Mouse (Mus musculus) thymus, adult 2 months (tissue): ENCODE data around the gene Pxn. TPM values are rescaled to one million over a fixed set of nuclear protein-coding genes. Genes with fewer than 3 reads are reported as not detected.
"Not testable (repeated sequence)": the region's sequence is repeated elsewhere in the genome, so short reads cannot be mapped to it uniquely, and the experiment has no call there.

Experiments used
- DNase-seq: peaks from one replicate; pipeline ENCODE4 v3.0.0; 2021
- H3K27ac ChIP-seq: fragments of 200-500 bp; 2 replicates; pipeline ENCODE4 v1.5.1; 2012; ENCODE audit warnings: low read length, control low read depth; ENCODE audit not compliant: control insufficient read depth, insufficient read depth
- H3K27me3 ChIP-seq: fragments of 200-500 bp; 2 replicates; pipeline ENCODE4 v1.6.1; 2012; ENCODE audit warnings: mild to moderate bottlenecking, low read length, moderate library complexity, mixed read lengths; ENCODE audit not compliant: control insufficient read depth, insufficient read depth
- H3K36me3 ChIP-seq: fragments of 200-500 bp; 2 replicates; pipeline ENCODE4 v1.6.1; 2012; ENCODE audit warnings: mild to moderate bottlenecking, low read length, moderate library complexity; ENCODE audit not compliant: control insufficient read depth, insufficient read depth
- H3K4me1 ChIP-seq: fragments of 200-500 bp; replicated peaks from 2 replicates; pipeline ENCODE4 v1.6.1; 2012; ENCODE audit warnings: low read length; ENCODE audit not compliant: control insufficient read depth, insufficient read depth
- H3K4me3 ChIP-seq: fragments of 200-500 bp; 2 replicates; pipeline ENCODE4 v1.5.1; 2012; ENCODE audit warnings: mild to moderate bottlenecking, low read length, control low read depth, moderate library complexity; ENCODE audit not compliant: control insufficient read depth, insufficient read depth
- CTCF ChIP-seq: fragments of 200-500 bp; IDR thresholded peaks from 2 replicates; pipeline ENCODE4 v1.5.1; 2012; ENCODE audit warnings: mild to moderate bottlenecking, control low read depth, low read length, moderate library complexity, borderline replicate concordance; ENCODE audit not compliant: control insufficient read depth, poor library complexity, insufficient read depth; ENCODE audit errors: extremely low read depth
- POLR2A ChIP-seq: fragments of 200-500 bp; IDR thresholded peaks from 2 replicates; pipeline ENCODE4 v1.6.1; 2012; ENCODE audit warnings: mild to moderate bottlenecking, low read length, control low read depth, moderate library complexity; ENCODE audit not compliant: control insufficient read depth, poor library complexity, insufficient read depth; ENCODE audit errors: extremely low read depth
- WGBS: fragments of 180-500 bp; shearing (Covaris S2); methylation state at CpG from one replicate; pipeline ENCODE4 v1.1.7; 2018; 5-methylcytosine and 5-hydroxymethylcytosine counted together
- polyA plus RNA-seq: library from polyadenylated mRNA; depleted of rRNA; stranded (reverse); fragments of >200 nt; gene quantifications from 2 replicates; pipeline ENCODE4 v1.2.3, GENCODE M21; 2012

Pxn gene
- polyA plus RNA-seq, 1 experiment: 161 TPM

- H3K27ac ChIP-seq: peak overlapping the region; percentile 23; the same call in 1 of the 2 replicates
- H3K4me1 ChIP-seq: peaks cover 58% of the 10 kb centered on the region
- WGBS: 67% methylated on average over 20 of the region's 20 CpGs
- H3K36me3 ChIP-seq: no peaks in the 10 kb centered on the region
- no peaks in the 10 kb centered on the region for H3K27me3 ChIP-seq
- DNase-seq: no peak
- H3K4me3 ChIP-seq: no peak overlapping the region
- TF ChIP-seq CTCF: no peak
- no peak for TF ChIP-seq POLR2A
Measured at GRCm38 (mm10) chr5:115514896-115515587, 8.6 kb downstream of the Pxn start.

- Histone ChIP-seq H3K27me3 (no peaks in the 10 kb centered on the region), H3K27ac (peak overlapping the region; percentile 75), H3K4me1 (peaks cover 68% of the 10 kb centered on the region), H3K36me3 (no peaks in the 10 kb centered on the region), H3K4me3 (peak overlapping the region; percentile 45)
- 0 out of 2 replicates have a peak, but pooled peaks have one; percentile 23 for TF ChIP-seq POLR2A
- no peak for TF ChIP-seq CTCF
- 8% methylated on average over 32 of the region's 32 CpGs for WGBS
- DNase-seq: peak; percentile 45
Measured at GRCm38 (mm10) chr5:115516081-115516907, 9.8 kb downstream of the Pxn start.

- DNase-seq: no peak
- H3K27ac ChIP-seq: peak overlapping the region; percentile 75; the same call in 1 of the 2 replicates
- no peak overlapping the region for H3K4me3 ChIP-seq
- H3K27me3 ChIP-seq: no peaks in the 10 kb centered on the region
- H3K4me1 ChIP-seq: peaks cover 69% of the 10 kb centered on the region
- no peaks in the 10 kb centered on the region for H3K36me3 ChIP-seq
- TF ChIP-seq CTCF: no peak
- 23% methylated on average over 7 of the region's 7 CpGs for WGBS
Measured at GRCm38 (mm10) chr5:115516908-115517307, 10.4 kb downstream of the Pxn start.

- Histone ChIP-seq H3K27ac (peak overlapping the region; percentile 5; the same call in 1 of the 2 replicates), H3K4me3 (no peak overlapping the region), H3K4me1 (peaks cover 74% of the 10 kb centered on the region), H3K36me3 (no peaks in the 10 kb centered on the region), H3K27me3 (no peaks in the 10 kb centered on the region)
- DNase-seq: peak; percentile 27
- WGBS: 12% methylated on average over 9 of the region's 9 CpGs
- TF ChIP-seq POLR2A: no peak
- no peak for TF ChIP-seq CTCF
Measured at GRCm38 (mm10) chr5:115517501-115517900, 11.0 kb downstream of the Pxn start.

GRCm38 (mm10) chr5:115518214-115518613 lies 11.7 kb downstream of the Pxn start:
- H3K4me1 ChIP-seq: peaks cover 81% of the 10 kb centered on the region
- not testable (repeated sequence) for H3K27ac ChIP-seq, DNase-seq, H3K27me3 ChIP-seq, H3K36me3 ChIP-seq, H3K4me3 ChIP-seq
- 96% methylated on average over 8 of the region's 8 CpGs for WGBS

GRCm38 (mm10) chr5:115520325-115520869 lies 13.9 kb downstream of the Pxn start:
- no peak for DNase-seq
- TF ChIP-seq POLR2A (no peak), CTCF (no peak)
- H3K36me3 ChIP-seq: no peaks in the 10 kb centered on the region
- peaks cover 80% of the 10 kb centered on the region for H3K4me1 ChIP-seq
- H3K27me3 ChIP-seq: no peaks in the 10 kb centered on the region
- 71% methylated on average over 21 of the region's 21 CpGs for WGBS
- no peak overlapping the region for H3K4me3 ChIP-seq
- no peak overlapping the region for H3K27ac ChIP-seq
